ENCODE assay signal across 8 mouse cellular contexts in genomic region chr13:34192414-34193191, GRCm38 (mm10). TPM values are rescaled to one million over a fixed set of nuclear protein-coding genes. Genes with fewer than 3 reads are reported as not detected.
A peak's percentile ranks its signal among the peaks of the same experiment; 100 is the strongest.
DNase-seq lines count a peak whose midpoint lies in the region; ATAC-seq and TF ChIP-seq lines count a peak whose summit lies in the region.

No protein-coding gene starts in this region.

- TF ChIP-seq CTCF in kidney, adult 2 months (conservative IDR thresholded peaks at IDR 0.05; ENCODE audit: insufficient read depth, insufficient read length, low read depth, low read length) = peak; percentile 53

- H3K36me3 ChIP-seq in kidney, adult 2 months (ENCODE audit: control insufficient read depth, insufficient read depth, low read length) = no peaks in the 10 kb centered on the region
- H3K36me3 ChIP-seq in midbrain, embryonic 14.5 days (ENCODE audit: control insufficient read depth, insufficient read depth, low read length) = peaks cover 64% of the 10 kb centered on the region

- H3K9ac ChIP-seq in midbrain, embryonic 14.5 days (replicated peaks; ENCODE audit: low read length) = no peak overlapping the region

- H3K4me1 ChIP-seq in kidney, adult 2 months (ENCODE audit: control insufficient read depth, insufficient read depth, low read length) = no peaks in the 10 kb centered on the region
- 0 out of 2 replicates have a peak, but pooled peaks cover 6% of the 10 kb centered on the region for H3K4me1 ChIP-seq in midbrain, embryonic 14.5 days (ENCODE audit: control insufficient read depth, insufficient read depth, low read length)

- H3K4me2 ChIP-seq in midbrain, embryonic 14.5 days (ENCODE audit: low read length) = no peak overlapping the region

- H3K9me3 ChIP-seq in midbrain, embryonic 14.5 days (ENCODE audit: control insufficient read depth, low read length) = no peaks in the 10 kb centered on the region

- 69% methylated on average over 8 of the region's 8 CpGs for WGBS in kidney, adult 2 months
- 54% methylated on average over 8 of the region's 8 CpGs for WGBS in midbrain, embryonic 14.5 days

- no peaks in the 10 kb centered on the region for H3K27me3 ChIP-seq in kidney, adult 2 months (replicated peaks; ENCODE audit: control insufficient read depth, insufficient read depth, low read length)
- no peaks in the 10 kb centered on the region for H3K27me3 ChIP-seq in midbrain, embryonic 14.5 days (ENCODE audit: control insufficient read depth, insufficient read depth, low read length)

- ATAC-seq in midbrain, embryonic 14.5 days (ENCODE audit: low FRiP score, low TSS enrichment) = peak; percentile 73

- peak; percentile 28 to 32 for DNase-seq in lung, adult 18-20 months
- no peak for DNase-seq in lung, postnatal 14 days
- peak; percentile 47 for DNase-seq in adipocyte (ENCODE audit: low spot score)
- peak; percentile 33 to 41 for DNase-seq in heart, adult 18-20 months
- peak; percentile 39 for DNase-seq in kidney, adult 2 months
- peak; percentile 49 for DNase-seq in midbrain, embryonic 14.5 days
- no peak for DNase-seq in cerebellum, adult 9-11 months
- no peak for DNase-seq in thymus, postnatal 25 days

- H3K27ac ChIP-seq in kidney, adult 2 months (ENCODE audit: insufficient read depth, low read depth, low read length) = no peak overlapping the region
- H3K27ac ChIP-seq in midbrain, embryonic 14.5 days (replicated peaks; ENCODE audit: low read depth, low read length) = no peak overlapping the region

- no peak overlapping the region for H3K4me3 ChIP-seq in kidney, adult 2 months (ENCODE audit: insufficient read depth, low read depth, low read length)
- H3K4me3 ChIP-seq in midbrain, embryonic 14.5 days (replicated peaks; ENCODE audit: low read depth, low read length) = no peak overlapping the region

- TF ChIP-seq POLR2A in kidney, adult 2 months (IDR thresholded peaks at IDR 0.05; ENCODE audit: low read depth, low read length) = no peak

RNA-seq across cellular contexts. Expression of gene Psmg4, which starts 29.8 kb away (rescaled TPM):
- 10 to 100 TPM; 25.0 to 32.9 TPM for total RNA-seq in heart, adult 18-20 months (2021)
- 88.7 and 96.2 TPM in 2 replicates for polyA plus RNA-seq in kidney, adult 2 months (2012; rRNA removed)
- 79.2 and 96.7 TPM in 2 replicates for polyA plus RNA-seq in midbrain, embryonic 14.5 days (2014; fragmentation: Nextera tagmentation; extraction: Ambion mirVana)

Comparison
In these comparisons a context has a peak if more than half of its experiments do, and no peak if none do; other contexts are left out.
1. DNase-seq: peak in lung, adult 18-20 months (2 of 2), adipocyte (single experiment), heart, adult 18-20 months (2 of 2), kidney, adult 2 months (single experiment) and midbrain, embryonic 14.5 days (single experiment); none in lung, postnatal 14 days (single experiment), cerebellum, adult 9-11 months (single experiment) and thymus, postnatal 25 days (single experiment).